Mouse (Mus musculus) heart, embryonic 16.5 days (tissue): Measurements from ENCODE around the gene Ptprg. TPM values are rescaled to one million over a fixed set of nuclear protein-coding genes. Genes with fewer than 3 reads are reported as not detected.

ENCODE experiments used
- ATAC-seq: fragments of 200-750 bp; cut with Nextera tagmentation; replicated peaks from 2 replicates; pipeline ENCODE4 v1.8.0; 2017; ENCODE audit warnings: moderate number of reproducible peaks; ENCODE audit not compliant: insufficient read depth, low FRiP score; ENCODE audit errors: extremely low read depth
- H3K27ac ChIP-seq: fragments of 300-500 bp; sonication (generic); 2 replicates; pipeline ENCODE4 v1.5.1; 2014; ENCODE audit warnings: mild to moderate bottlenecking, low read length, control low read depth, moderate library complexity
- H3K27me3 ChIP-seq: fragments of 300-500 bp; sonication (generic); 2 replicates; pipeline ENCODE4 v1.6.1; 2014; ENCODE audit warnings: low read length, mixed read lengths; ENCODE audit not compliant: control insufficient read depth, insufficient read depth
- H3K36me3 ChIP-seq: fragments of 300-500 bp; sonication (generic); 2 replicates; pipeline ENCODE4 v1.6.1; 2014; ENCODE audit not compliant: control insufficient read depth, insufficient read depth
- H3K4me1 ChIP-seq: fragments of 300-500 bp; sonication (generic); 2 replicates; pipeline ENCODE4 v1.6.1; 2014; ENCODE audit warnings: low read length, mixed read lengths; ENCODE audit not compliant: control insufficient read depth, insufficient read depth
- H3K4me2 ChIP-seq: fragments of 300-500 bp; sonication (generic); 2 replicates; pipeline ENCODE4 v1.6.1; 2014; ENCODE audit warnings: low read depth, mild to moderate bottlenecking, control low read depth, low read length
- H3K4me3 ChIP-seq: fragments of 300-500 bp; sonication (generic); 2 replicates; pipeline ENCODE4 v1.5.1; 2014; ENCODE audit warnings: mild to moderate bottlenecking, control low read depth, low read length
- H3K9ac ChIP-seq: fragments of 300-500 bp; sonication (generic); 2 replicates; pipeline ENCODE4 v1.6.1; 2014; ENCODE audit warnings: low read length, control low read depth
- H3K9me3 ChIP-seq: fragments of 300-500 bp; sonication (generic); replicated peaks from 2 replicates; pipeline ENCODE4 v1.6.1; 2016; ENCODE audit warnings: low read length; ENCODE audit not compliant: control insufficient read depth
- WGBS: fragments of 180-500 bp; shearing (Covaris S2); extraction: QIAGEN DNeasy Blood & Tissue Kit; methylation state at CpG from one replicate; pipeline ENCODE4 v1.1.7; 2014; 5-methylcytosine and 5-hydroxymethylcytosine counted together
- polyA plus RNA-seq: library from polyadenylated mRNA; unstranded; fragments of >200 nt; fragmentation: Nextera tagmentation; extraction: Ambion mirVana; gene quantifications from 2 replicates; pipeline ENCODE4 v1.2.1, GENCODE M21; 2015

Ptprg gene
- polyA plus RNA-seq, 1 experiment from 2014 or later = 13.4 TPM

GRCm38 (mm10) chr14:11698880-11699279, 145.5 kb downstream of the Ptprg start:
- no peaks in the 10 kb centered on the region for H3K9me3 ChIP-seq
- H3K36me3 ChIP-seq = no peaks in the 10 kb centered on the region
- 66% methylated on average over 4 of the region's 4 CpGs for WGBS
- no peak overlapping the region for H3K4me3 ChIP-seq
- no peaks in the 10 kb centered on the region for H3K27me3 ChIP-seq
- H3K4me2 ChIP-seq = no peak overlapping the region
- H3K4me1 ChIP-seq = peaks cover 8% of the 10 kb centered on the region
- no peak for ATAC-seq
- H3K9ac ChIP-seq = no peak overlapping the region
- no peak overlapping the region for H3K27ac ChIP-seq

- WGBS = 94% methylated on average over 2 of the region's 2 CpGs
- Histone ChIP-seq H3K9me3 (no peaks in the 10 kb centered on the region), H3K4me1 (peaks cover 8% of the 10 kb centered on the region), H3K27ac (no peak overlapping the region), H3K9ac (no peak overlapping the region), H3K4me3 (no peak overlapping the region), H3K27me3 (no peaks in the 10 kb centered on the region), H3K36me3 (no peaks in the 10 kb centered on the region), H3K4me2 (no peak overlapping the region)
- no peak for ATAC-seq
Observed at GRCm38 (mm10) chr14:11699654-11700053, 146.3 kb downstream of the Ptprg start.

GRCm38 (mm10) chr14:11701516-11702249, 148.4 kb downstream of the Ptprg start:
- Histone ChIP-seq H3K4me2 (no peak overlapping the region), H3K9me3 (no peaks in the 10 kb centered on the region), H3K27me3 (no peaks in the 10 kb centered on the region), H3K4me1 (peaks cover 14% of the 10 kb centered on the region), H3K9ac (no peak overlapping the region), H3K36me3 (no peaks in the 10 kb centered on the region), H3K27ac (no peak overlapping the region), H3K4me3 (no peak overlapping the region)
- 65% methylated on average over 9 of the region's 9 CpGs for WGBS
- ATAC-seq = no peak

GRCm38 (mm10) chr14:11702770-11703477, 149.6 kb downstream of the Ptprg start:
- no peaks in the 10 kb centered on the region for H3K9me3 ChIP-seq
- WGBS = 70% methylated on average over 11 of the region's 11 CpGs
- no peak overlapping the region for H3K4me2 ChIP-seq
- ATAC-seq = no peak
- no peak overlapping the region for H3K4me3 ChIP-seq
- H3K27ac ChIP-seq = no peak overlapping the region
- no peaks in the 10 kb centered on the region for H3K27me3 ChIP-seq
- H3K9ac ChIP-seq = no peak overlapping the region
- H3K36me3 ChIP-seq = no peaks in the 10 kb centered on the region
- H3K4me1 ChIP-seq = peaks cover 14% of the 10 kb centered on the region

- no peaks in the 10 kb centered on the region for H3K9me3 ChIP-seq
- H3K4me3 ChIP-seq = no peak overlapping the region
- no peaks in the 10 kb centered on the region for H3K36me3 ChIP-seq
- peaks cover 14% of the 10 kb centered on the region for H3K4me1 ChIP-seq
- no peak for ATAC-seq
- H3K4me2 ChIP-seq = no peak overlapping the region
- no peak overlapping the region for H3K9ac ChIP-seq
- WGBS = 40% methylated on average over 2 of the region's 2 CpGs
- no peak overlapping the region for H3K27ac ChIP-seq
- H3K27me3 ChIP-seq = no peaks in the 10 kb centered on the region
Observed at GRCm38 (mm10) chr14:11704871-11705270, 151.5 kb downstream of the Ptprg start.

- ATAC-seq = no peak
- Histone ChIP-seq H3K9ac (no peak overlapping the region), H3K4me2 (no peak overlapping the region), H3K4me1 (peaks cover 6% of the 10 kb centered on the region; the same call in 1 of the 2 replicates), H3K27ac (no peak overlapping the region), H3K36me3 (no peaks in the 10 kb centered on the region), H3K27me3 (no peaks in the 10 kb centered on the region), H3K4me3 (no peak overlapping the region), H3K9me3 (0 out of 2 replicates have a peak, but pooled peaks cover 3% of the 10 kb centered on the region)
- 95% methylated on average over 2 of the region's 2 CpGs for WGBS
Observed at GRCm38 (mm10) chr14:11709352-11709751, 156.0 kb downstream of the Ptprg start.

- 35% methylated on average over 8 of the region's 8 CpGs for WGBS
- Histone ChIP-seq H3K4me1 (peaks cover 4% of the 10 kb centered on the region; the same call in 1 of the 2 replicates), H3K9me3 (0 out of 2 replicates have a peak, but pooled peaks cover 3% of the 10 kb centered on the region), H3K9ac (no peak overlapping the region), H3K4me2 (no peak overlapping the region), H3K4me3 (no peak overlapping the region), H3K36me3 (no peaks in the 10 kb centered on the region), H3K27ac (no peak overlapping the region), H3K27me3 (no peaks in the 10 kb centered on the region)
- ATAC-seq = no peak
Observed at GRCm38 (mm10) chr14:11709798-11710197, 156.5 kb downstream of the Ptprg start.

GRCm38 (mm10) chr14:11710410-11711122, 157.2 kb downstream of the Ptprg start:
- Histone ChIP-seq H3K27me3 (no peaks in the 10 kb centered on the region), H3K4me1 (no peaks in the 10 kb centered on the region), H3K9me3 (0 out of 2 replicates have a peak, but pooled peaks cover 3% of the 10 kb centered on the region), H3K27ac (no peak overlapping the region), H3K4me3 (no peak overlapping the region), H3K4me2 (no peak overlapping the region), H3K36me3 (no peaks in the 10 kb centered on the region), H3K9ac (no peak overlapping the region)
- WGBS = 87% methylated on average over 9 of the region's 9 CpGs
- no peak for ATAC-seq

GRCm38 (mm10) chr14:11712146-11712545, 158.8 kb downstream of the Ptprg start:
- no peak for ATAC-seq
- Histone ChIP-seq H3K9ac (no peak overlapping the region), H3K4me3 (no peak overlapping the region), H3K27ac (no peak overlapping the region), H3K36me3 (no peaks in the 10 kb centered on the region), H3K4me2 (no peak overlapping the region), H3K9me3 (0 out of 2 replicates have a peak, but pooled peaks cover 3% of the 10 kb centered on the region), H3K4me1 (no peaks in the 10 kb centered on the region), H3K27me3 (no peaks in the 10 kb centered on the region)
- WGBS = 82% methylated on average over 6 of the region's 6 CpGs
